Mouse (Mus musculus) neural tube, embryonic 11.5 days (tissue): ENCODE results near the gene Ncl. TPM values are rescaled to one million over a fixed set of nuclear protein-coding genes. Genes with fewer than 3 reads are reported as not detected.
"Not testable (repeated sequence)": the region's sequence is repeated elsewhere in the genome, so short reads cannot be mapped to it uniquely, and the experiment has no call there.

Experiments used
- ATAC-seq: fragments of 200-750 bp; cut with Nextera tagmentation; 2 replicates; pipeline ENCODE4 v1.8.0; 2017; ENCODE audit warnings: moderate number of reproducible peaks, mild to moderate bottlenecking, moderate TSS enrichment, moderate library complexity; ENCODE audit not compliant: insufficient read depth, low FRiP score, low TSS enrichment
- DNase-seq: peaks from one replicate; pipeline ENCODE4 v3.0.0-alpha.2; 2015; ENCODE audit warnings: low spot score
- H3K27ac ChIP-seq: fragments of 300-500 bp; sonication (generic); 2 replicates; pipeline ENCODE4 v1.5.1; 2014; ENCODE audit warnings: low read depth, mild to moderate bottlenecking, low read length
- H3K27me3 ChIP-seq: fragments of 300-500 bp; sonication (generic); 2 replicates; pipeline ENCODE4 v1.6.1; 2014; ENCODE audit warnings: mild to moderate bottlenecking, low read length, mixed read lengths; ENCODE audit not compliant: control insufficient read depth, insufficient read depth
- H3K36me3 ChIP-seq: fragments of 300-500 bp; sonication (generic); 2 replicates; pipeline ENCODE4 v1.6.1; 2014; ENCODE audit warnings: mild to moderate bottlenecking, low read length, moderate library complexity, mixed read lengths; ENCODE audit not compliant: control insufficient read depth, insufficient read depth
- H3K4me1 ChIP-seq: fragments of 300-500 bp; sonication (generic); 2 replicates; pipeline ENCODE4 v1.6.1; 2014; ENCODE audit warnings: low read length, mixed read lengths; ENCODE audit not compliant: control insufficient read depth, insufficient read depth
- H3K4me2 ChIP-seq: fragments of 300-500 bp; sonication (generic); 2 replicates; pipeline ENCODE4 v1.6.1; 2014; ENCODE audit warnings: low read depth, mild to moderate bottlenecking, moderate library complexity
- H3K4me3 ChIP-seq: fragments of 300-500 bp; sonication (generic); 2 replicates; pipeline ENCODE4 v1.5.1; 2014; ENCODE audit warnings: low read depth, low read length
- H3K9ac ChIP-seq: fragments of 300-500 bp; sonication (generic); 2 replicates; pipeline ENCODE4 v1.6.1; 2014; ENCODE audit warnings: mild to moderate bottlenecking, low read length
- H3K9me3 ChIP-seq: fragments of 300-500 bp; sonication (generic); 2 replicates; pipeline ENCODE4 v1.6.1; 2016; ENCODE audit warnings: low read length; ENCODE audit not compliant: control insufficient read depth
- WGBS: fragments of 180-500 bp; shearing (Covaris S2); extraction: QIAGEN DNeasy Blood & Tissue Kit; methylation state at CpG from one replicate; pipeline ENCODE4 v1.1.7; 2014; 5-methylcytosine and 5-hydroxymethylcytosine counted together
- polyA plus RNA-seq: library from polyadenylated mRNA; unstranded; fragments of >200 nt; fragmentation: Nextera tagmentation; extraction: Ambion mirVana; gene quantifications from 2 replicates; pipeline ENCODE4 v1.2.1, GENCODE M21; 2014

The Ncl gene
- polyA plus RNA-seq, 1 experiment from 2014 or later: 368 TPM

GRCm38 (mm10) chr1:86343969-86344861, 15.0 kb downstream of the Ncl start:
- H3K9ac ChIP-seq: no peak overlapping the region
- 81% methylated on average over 4 of the region's 4 CpGs for WGBS
- ATAC-seq (no peak), DNase-seq (no peak)
- H3K36me3 ChIP-seq: peaks cover 6% of the 10 kb centered on the region
- H3K4me3 ChIP-seq: no peak overlapping the region
- no peaks in the 10 kb centered on the region for H3K27me3 ChIP-seq
- no peak overlapping the region for H3K27ac ChIP-seq
- no peak overlapping the region for H3K4me2 ChIP-seq
- H3K4me1 ChIP-seq: no peaks in the 10 kb centered on the region
- no peaks in the 10 kb centered on the region for H3K9me3 ChIP-seq

DNA sequence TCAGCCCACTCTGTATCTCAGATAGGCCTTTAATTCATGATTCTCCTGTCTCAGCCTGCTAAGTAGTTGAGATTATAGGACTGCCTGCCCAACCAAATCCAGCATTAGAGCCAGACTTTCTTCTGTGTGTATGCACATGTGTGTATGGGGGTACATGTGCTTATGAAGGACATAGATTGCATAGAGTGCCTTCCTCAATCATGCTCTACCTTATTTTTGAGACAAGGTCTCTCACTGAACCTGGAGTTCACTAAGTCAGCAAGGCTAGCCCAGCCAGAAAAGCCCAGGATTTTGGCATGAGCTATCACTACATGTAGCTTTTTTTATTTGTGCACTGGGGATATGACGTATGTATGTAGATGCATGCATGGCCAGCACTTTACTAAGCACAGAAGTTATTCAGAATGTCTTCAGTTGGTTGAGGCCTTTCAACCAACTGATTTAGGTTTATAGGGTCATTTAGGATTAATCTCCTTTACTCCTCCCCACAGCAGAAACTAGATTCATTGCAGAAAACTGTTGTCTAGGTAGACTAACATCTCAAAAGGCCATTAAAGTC, 16.0 kb downstream of the Ncl start:
- ATAC-seq (no peak), DNase-seq (no peak)
- Histone ChIP-seq H3K4me3 (no peak overlapping the region), H3K9me3 (no peaks in the 10 kb centered on the region), H3K4me1 (no peaks in the 10 kb centered on the region), H3K9ac (no peak overlapping the region), H3K4me2 (no peak overlapping the region), H3K27me3 (no peaks in the 10 kb centered on the region), H3K36me3 (no peaks in the 10 kb centered on the region), H3K27ac (no peak overlapping the region)
- 94% methylated on average over 1 of the region's 1 CpGs for WGBS

DNA sequence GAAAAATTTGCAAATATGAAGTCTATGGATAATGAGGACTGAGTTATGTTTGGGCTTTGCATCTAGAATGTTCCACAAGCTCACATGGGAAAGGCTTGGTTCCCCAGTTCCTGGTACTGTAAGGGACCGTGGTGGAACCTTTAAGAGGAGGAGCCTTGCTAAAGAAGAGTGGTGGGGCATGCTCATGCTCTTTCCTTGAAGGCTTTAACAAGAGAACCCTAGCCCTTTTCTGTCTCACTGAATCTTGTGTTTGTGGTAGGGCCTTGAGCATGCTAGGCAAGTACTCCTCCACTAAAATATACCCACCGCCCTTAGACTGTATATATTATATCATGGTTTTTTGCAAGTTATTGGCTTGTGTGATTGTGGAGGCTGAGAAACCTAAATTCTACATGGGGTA, 16.8 kb downstream of the Ncl start:
- no peak overlapping the region for H3K4me2 ChIP-seq
- no peaks in the 10 kb centered on the region for H3K9me3 ChIP-seq
- H3K36me3 ChIP-seq: no peaks in the 10 kb centered on the region
- H3K9ac ChIP-seq: no peak overlapping the region
- whole genome bisulfite sequencing: 92% methylated on average over 2 of the region's 2 CpGs
- no peaks in the 10 kb centered on the region for H3K4me1 ChIP-seq
- ATAC-seq (no peak), DNase-seq (no peak)
- no peak overlapping the region for H3K27ac ChIP-seq
- no peaks in the 10 kb centered on the region for H3K27me3 ChIP-seq
- no peak overlapping the region for H3K4me3 ChIP-seq

- not testable (repeated sequence) for H3K4me3 ChIP-seq, H3K27me3 ChIP-seq, H3K27ac ChIP-seq, ATAC-seq, H3K4me1 ChIP-seq, DNase-seq, H3K9me3 ChIP-seq, H3K4me2 ChIP-seq, H3K36me3 ChIP-seq, H3K9ac ChIP-seq
- 100% methylated on average over 2 of the region's 2 CpGs for WGBS
Observed at GRCm38 (mm10) chr1:86341096-86341495, 18.1 kb downstream of the Ncl start.

DNA sequence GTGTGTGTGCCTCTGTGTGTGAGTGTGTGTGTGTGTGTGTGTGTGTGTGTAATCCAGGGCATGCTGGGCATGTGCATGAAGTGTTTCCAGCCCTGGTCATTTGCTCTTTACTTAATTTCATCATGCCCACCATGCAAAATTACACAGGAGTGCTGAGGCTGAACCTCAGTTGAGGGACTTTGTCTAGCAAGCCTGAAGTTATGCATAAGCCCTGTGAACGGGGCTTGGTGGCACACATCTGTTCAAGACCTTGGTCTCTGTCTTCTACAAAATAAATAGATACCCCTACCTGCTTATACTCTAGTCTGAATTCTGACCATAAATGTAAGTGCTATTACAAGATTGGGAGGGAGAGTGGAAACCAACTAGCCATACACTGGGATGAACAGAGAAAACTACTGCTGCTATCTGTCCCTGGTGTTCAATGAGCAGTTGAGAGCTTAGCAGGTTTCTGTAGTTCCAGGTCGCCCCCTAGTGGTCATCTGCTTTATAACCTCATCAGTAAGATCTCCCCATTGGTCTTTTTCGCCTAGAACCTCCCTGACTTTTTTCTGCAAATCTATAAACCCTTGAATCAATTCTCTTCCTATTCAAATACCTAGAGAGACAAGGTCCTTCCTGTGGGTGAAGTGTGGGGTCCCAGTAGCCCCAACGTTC, 19.9 kb downstream of the Ncl start:
- WGBS: 32% methylated on average over 4 of the region's 4 CpGs
- Histone ChIP-seq H3K4me3 (no peak overlapping the region), H3K9me3 (no peaks in the 10 kb centered on the region), H3K27ac (no peak overlapping the region), H3K9ac (no peak overlapping the region), H3K36me3 (no peaks in the 10 kb centered on the region), H3K4me1 (no peaks in the 10 kb centered on the region), H3K27me3 (no peaks in the 10 kb centered on the region), H3K4me2 (no peak overlapping the region)
- ATAC-seq (no peak), DNase-seq (peak; percentile 73)

DNA sequence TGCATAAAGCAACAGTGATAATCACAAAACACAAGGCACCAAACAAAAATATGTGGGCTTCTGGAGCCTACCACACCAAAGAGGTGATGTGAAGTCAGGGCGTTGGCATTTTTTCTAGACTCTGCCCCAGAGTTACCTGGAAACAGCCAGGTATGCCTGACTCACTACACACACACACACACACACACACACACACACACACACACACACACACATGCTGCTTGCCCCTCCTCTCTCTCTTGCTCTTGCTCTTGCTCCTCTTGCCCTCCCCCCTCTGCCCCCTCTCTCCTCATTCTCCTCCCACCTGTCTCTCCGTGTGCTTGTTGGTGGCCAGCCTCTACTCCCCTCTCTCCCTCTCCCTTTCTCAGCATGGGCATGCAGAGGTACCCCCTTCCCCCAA, 22.9 kb downstream of the Ncl start:
- no peak overlapping the region for H3K4me2 ChIP-seq
- H3K9me3 ChIP-seq: no peaks in the 10 kb centered on the region
- no peak overlapping the region for H3K9ac ChIP-seq
- H3K27me3 ChIP-seq: no peaks in the 10 kb centered on the region
- DNase-seq: no peak
- no peak for ATAC-seq
- no peak overlapping the region for H3K4me3 ChIP-seq
- no peaks in the 10 kb centered on the region for H3K4me1 ChIP-seq
- 40% methylated on average over 2 of the region's 2 CpGs for WGBS
- H3K27ac ChIP-seq: no peak overlapping the region
- no peaks in the 10 kb centered on the region for H3K36me3 ChIP-seq

DNA sequence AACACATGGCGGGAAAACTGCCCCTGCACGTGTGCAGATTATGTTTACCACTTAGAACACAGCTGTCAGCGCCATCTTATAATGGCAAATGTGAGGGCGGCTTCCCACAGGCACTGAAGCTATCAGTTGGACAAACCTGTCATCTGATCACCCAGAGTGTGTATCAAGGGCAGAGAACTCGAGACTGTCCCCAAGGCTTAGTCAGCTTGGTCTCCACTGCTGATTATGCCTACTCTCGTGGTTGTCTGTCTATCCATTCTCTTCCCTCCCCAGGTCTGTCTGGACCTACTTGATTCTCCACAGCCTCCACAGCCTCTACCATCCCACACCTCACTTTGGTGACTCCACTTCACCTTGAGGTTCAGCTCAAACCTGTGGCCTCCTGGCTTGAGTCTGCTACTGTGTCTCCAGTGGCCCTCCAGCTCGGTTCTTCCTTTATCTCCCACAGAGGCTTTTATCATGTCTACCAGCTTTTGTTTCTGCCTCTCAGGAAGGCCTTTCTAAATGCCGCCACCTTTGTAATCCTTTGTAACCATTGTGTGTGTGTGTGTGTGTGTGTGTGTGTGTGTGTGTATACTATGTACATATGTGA, 38.3 kb downstream of the Ncl start:
- no peak overlapping the region for H3K27ac ChIP-seq
- no peaks in the 10 kb centered on the region for H3K27me3 ChIP-seq
- H3K9ac ChIP-seq: no peak overlapping the region
- H3K36me3 ChIP-seq: no peaks in the 10 kb centered on the region
- no peaks in the 10 kb centered on the region for H3K9me3 ChIP-seq
- no peaks in the 10 kb centered on the region for H3K4me1 ChIP-seq
- DNase-seq (no peak), ATAC-seq (no peak)
- 86% methylated on average over 6 of the region's 8 CpGs for WGBS
- no peak overlapping the region for H3K4me2 ChIP-seq
- no peak overlapping the region for H3K4me3 ChIP-seq

DNA sequence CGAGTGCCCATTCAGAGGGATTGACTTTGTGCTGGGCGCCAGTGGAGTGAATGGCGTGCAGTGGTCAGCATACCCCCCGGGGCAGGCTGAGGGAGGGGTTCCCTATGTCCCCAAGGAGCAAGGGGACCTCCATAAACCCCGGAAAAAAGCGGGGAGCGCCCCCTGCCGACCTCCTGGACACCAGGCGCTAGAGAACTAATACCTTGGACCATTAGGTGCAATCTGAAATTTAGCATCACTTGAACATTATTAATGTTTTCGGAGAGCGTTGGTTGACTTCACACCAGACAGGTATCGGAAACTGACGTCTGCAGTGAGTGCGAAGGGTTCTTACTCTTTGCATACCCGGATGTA, 45.5 kb downstream of the Ncl start:
- Histone ChIP-seq H3K36me3 (no peaks in the 10 kb centered on the region), H3K4me1 (peaks cover 7% of the 10 kb centered on the region; the same call in 1 of the 2 replicates), H3K4me2 (no peak overlapping the region), H3K27ac (no peak overlapping the region), H3K4me3 (no peak overlapping the region), H3K9me3 (no peaks in the 10 kb centered on the region), H3K27me3 (no peaks in the 10 kb centered on the region), H3K9ac (no peak overlapping the region)
- 32% methylated on average over 15 of the region's 15 CpGs for WGBS
- no peak for ATAC-seq
- DNase-seq: no peak
